Mouse (Mus musculus): ENCODE results near the gene Eml1. TPM values are rescaled to one million over a fixed set of nuclear protein-coding genes. Genes with fewer than 3 reads are reported as not detected.

Eml1 gene
- total RNA-seq, 2 experiments from 2014 or later, result not detected

Other genes with a start within 250 kb of the Eml1 start
- gene Setd3, start 191.6 kb upstream of the Eml1 start, total RNA-seq (2015; ENCODE audit: low replicate concordance), result 19.4 and 22.2 TPM in 2 replicates
- gene Setd3, start 191.6 kb upstream of the Eml1 start, total RNA-seq (2017; ENCODE audit: low replicate concordance), result 51.3 and 63.4 TPM in 2 replicates
- 41.6 and 43.4 TPM in 2 replicates for gene Ccnk, start 191.4 kb upstream of the Eml1 start, total RNA-seq (2015; ENCODE audit: low replicate concordance)
- gene Ccnk, start 191.4 kb upstream of the Eml1 start, total RNA-seq (2017; ENCODE audit: low replicate concordance), result 12.8 and 18.7 TPM in 2 replicates
- gene Ccdc85c, start 95.5 kb upstream of the Eml1 start, total RNA-seq (2015; ENCODE audit: low replicate concordance), result 0.38 TPM in 1 of 2 replicates, not detected in the other
- 0.28 TPM in 1 of 2 replicates, not detected in the other for gene Ccdc85c, start 95.5 kb upstream of the Eml1 start, total RNA-seq (2017; ENCODE audit: low replicate concordance)
- gene Hhipl1, start 64.7 kb upstream of the Eml1 start, total RNA-seq (2015; ENCODE audit: low replicate concordance), result not detected in 2 replicates
- gene Hhipl1, start 64.7 kb upstream of the Eml1 start, total RNA-seq (2017; ENCODE audit: low replicate concordance), result not detected in 2 replicates
- not detected in 2 replicates for gene Cyp46a1, start 36.6 kb upstream of the Eml1 start, total RNA-seq (2015; ENCODE audit: low replicate concordance)
- gene Cyp46a1, start 36.6 kb upstream of the Eml1 start, total RNA-seq (2017; ENCODE audit: low replicate concordance), result 0.84 TPM in 1 of 2 replicates, not detected in the other
- 17.1 and 34.7 TPM in 2 replicates for gene Evl, start 183.8 kb downstream of the Eml1 start, total RNA-seq (2015; ENCODE audit: low replicate concordance)
- gene Evl, start 183.8 kb downstream of the Eml1 start, total RNA-seq (2017; ENCODE audit: low replicate concordance), result 10.3 and 23.2 TPM in 2 replicates

Data from erythroblast, adult 5-6 weeks (primary cell).